Mouse (Mus musculus): ENCODE measurements at regions not wholly inside any gene's neighbourhood (a gene's known extent, or its start where the extent isn't known, plus 50 kb on each side); places are given as distances from the start of the nearest gene placed in this dataset.

DNA sequence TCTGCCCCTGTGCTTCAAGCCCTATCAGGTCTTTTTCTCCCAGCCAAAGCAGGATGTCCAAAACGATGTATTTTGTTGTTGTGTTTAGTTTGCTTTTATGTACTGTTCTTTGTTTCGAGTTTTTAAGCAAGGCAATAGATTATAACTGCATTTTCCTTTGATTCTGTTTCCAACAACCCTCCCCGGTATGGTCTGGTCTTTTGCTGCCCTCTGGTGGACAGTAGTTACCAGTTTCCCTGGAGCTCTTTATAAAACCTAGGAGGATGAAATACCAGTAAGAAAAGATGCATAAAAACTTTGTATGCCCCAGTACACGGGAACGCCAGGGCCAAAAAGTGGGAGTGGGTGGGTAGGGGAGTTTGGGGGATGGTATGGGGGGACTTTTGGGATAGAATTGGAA lies 73.9 kb upstream of the Itm2a start:
- H3K4me3 ChIP-seq (replicated peaks; ENCODE audit: low read depth, low read length): no peak overlapping the region
- H3K4me2 ChIP-seq (ENCODE audit: low read length): no peak overlapping the region
- H3K4me1 ChIP-seq (replicated peaks; ENCODE audit: insufficient read depth, low read length): no peaks in the 10 kb centered on the region
- DNase-seq (ENCODE audit: low spot score): peak; percentile 70
- 19% methylated on average over 5 of the region's 5 CpGs for WGBS
- no peaks in the 10 kb centered on the region for H3K27me3 ChIP-seq (ENCODE audit: insufficient read depth, low read length)
- no peak for ATAC-seq (replicated peaks; ENCODE audit: low FRiP score, low read depth)
- H3K9me3 ChIP-seq (replicated peaks; ENCODE audit: low read length): no peaks in the 10 kb centered on the region
- peak; percentile 78 for TF ChIP-seq CTCF (IDR thresholded peaks at IDR 0.05; ENCODE audit: low read depth)
- H3K36me3 ChIP-seq (ENCODE audit: insufficient read depth, low read length): no peaks in the 10 kb centered on the region
- H3K9ac ChIP-seq (ENCODE audit: low read depth, low read length): no peak overlapping the region
- no peak overlapping the region for H3K27ac ChIP-seq

DNA sequence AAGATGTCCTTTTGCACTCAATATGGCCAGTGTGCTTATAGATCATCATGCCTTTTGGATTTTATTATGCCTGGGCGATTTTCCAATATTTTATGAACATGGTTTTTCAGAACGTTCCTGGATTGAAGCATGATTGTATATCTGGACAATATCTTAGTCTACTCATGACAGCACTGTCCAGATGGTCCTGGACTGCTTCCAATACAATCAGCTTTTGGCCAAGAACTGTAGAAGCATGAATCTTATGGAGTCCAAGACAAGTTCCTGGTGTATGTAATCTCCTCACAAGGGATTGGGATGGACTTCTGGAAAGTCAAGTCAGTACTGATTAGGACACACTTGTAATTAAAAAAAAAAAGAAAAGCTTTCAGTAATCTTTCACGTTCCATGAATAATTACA lies 66.1 kb upstream of the Itm2a start:
- no peak for ATAC-seq (replicated peaks; ENCODE audit: low FRiP score, low read depth)
- Histone ChIP-seq H3K9me3 (replicated peaks; ENCODE audit: low read length) (no peaks in the 10 kb centered on the region), H3K27me3 (ENCODE audit: insufficient read depth, low read length) (no peaks in the 10 kb centered on the region), H3K27ac (no peak overlapping the region), H3K9ac (ENCODE audit: low read depth, low read length) (no peak overlapping the region), H3K4me1 (replicated peaks; ENCODE audit: insufficient read depth, low read length) (no peaks in the 10 kb centered on the region), H3K4me2 (ENCODE audit: low read length) (no peak overlapping the region), H3K36me3 (ENCODE audit: insufficient read depth, low read length) (no peaks in the 10 kb centered on the region), H3K4me3 (replicated peaks; ENCODE audit: low read depth, low read length) (no peak overlapping the region)
- 59% methylated on average over 3 of the region's 3 CpGs for WGBS
- no peak for TF ChIP-seq CTCF (IDR thresholded peaks at IDR 0.05; ENCODE audit: low read depth)
- peak; percentile 18 for DNase-seq (ENCODE audit: low spot score)
